Mouse (Mus musculus): ENCODE results near the gene Scn2a.

Gene Scn2a

DNA sequence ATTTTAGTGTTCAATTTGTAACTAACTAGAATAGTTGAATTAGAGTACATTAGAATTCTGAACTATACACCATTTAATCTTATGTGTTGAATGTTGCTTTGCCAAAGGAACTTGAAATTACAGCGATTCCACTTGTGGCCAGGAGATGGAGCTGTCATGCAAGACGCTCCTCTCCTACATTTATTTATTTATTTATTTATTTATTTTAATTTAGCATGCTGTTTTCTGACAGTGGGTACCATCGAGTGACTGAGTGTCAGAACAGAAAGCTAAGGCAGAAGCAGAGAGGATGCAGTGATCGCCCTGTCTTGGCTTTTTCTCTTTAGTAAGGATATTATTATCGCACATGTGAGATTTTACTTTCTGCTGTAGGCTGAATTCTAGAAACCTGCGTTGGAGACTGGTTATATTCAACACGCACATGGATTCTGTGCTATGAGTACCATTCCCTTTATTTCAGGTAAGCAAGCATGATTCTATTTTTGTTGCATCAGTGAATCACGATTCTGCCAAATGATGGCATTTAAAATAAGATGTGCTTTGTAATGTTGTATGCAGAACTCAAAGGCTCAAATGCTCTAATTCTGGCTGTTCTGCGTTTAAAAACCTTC lies at the start of gene Scn2a:
Gene Scn2a (plus strand): TSS at position 216 of the 611 bp plus-strand sequence.
- peak; percentile 58 for ATAC-seq (ENCODE audit: low TSS enrichment)

DNA sequence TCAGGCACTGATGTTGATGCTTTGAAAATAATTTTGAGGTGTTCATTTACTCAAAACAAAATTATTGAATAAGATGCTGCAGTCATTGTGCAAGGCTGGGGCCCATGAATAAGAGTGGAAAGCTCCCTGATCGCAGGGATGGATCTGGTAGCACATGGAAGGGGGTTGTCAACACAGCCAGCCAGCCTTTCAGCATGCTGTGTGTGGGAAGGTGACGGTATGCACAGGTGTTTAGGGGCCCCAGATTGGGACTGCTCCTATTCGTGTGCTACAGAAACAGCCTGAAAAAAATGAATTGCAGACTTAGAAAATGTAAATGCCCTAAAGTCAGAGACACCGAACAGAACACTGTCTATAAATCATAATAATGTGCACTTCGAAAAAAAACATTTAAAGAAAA lies 32.9 kb upstream of the Scn2a start:
- peak; percentile 97 for ATAC-seq (ENCODE audit: low TSS enrichment)

DNA sequence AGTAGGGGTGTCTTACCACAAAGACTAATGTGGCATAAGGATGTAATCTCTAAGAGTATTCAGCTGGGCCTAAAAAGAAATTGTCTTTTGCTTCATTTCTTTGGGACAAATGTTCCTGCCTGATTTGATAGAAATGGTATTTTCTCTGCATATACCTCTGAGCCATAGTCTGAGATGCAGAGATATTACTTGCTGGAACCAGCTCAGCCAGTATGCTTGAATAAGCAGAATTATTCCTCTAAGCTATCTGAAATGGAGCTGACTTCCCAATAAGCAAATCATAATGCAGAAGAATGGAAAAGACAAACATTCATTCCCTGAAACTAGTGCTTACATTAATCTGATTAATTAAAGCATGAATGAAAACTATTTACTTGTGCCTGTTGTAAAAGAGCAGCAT lies 12.8 kb upstream of the Scn2a start:
- ATAC-seq (ENCODE audit: low TSS enrichment): no peak

DNA sequence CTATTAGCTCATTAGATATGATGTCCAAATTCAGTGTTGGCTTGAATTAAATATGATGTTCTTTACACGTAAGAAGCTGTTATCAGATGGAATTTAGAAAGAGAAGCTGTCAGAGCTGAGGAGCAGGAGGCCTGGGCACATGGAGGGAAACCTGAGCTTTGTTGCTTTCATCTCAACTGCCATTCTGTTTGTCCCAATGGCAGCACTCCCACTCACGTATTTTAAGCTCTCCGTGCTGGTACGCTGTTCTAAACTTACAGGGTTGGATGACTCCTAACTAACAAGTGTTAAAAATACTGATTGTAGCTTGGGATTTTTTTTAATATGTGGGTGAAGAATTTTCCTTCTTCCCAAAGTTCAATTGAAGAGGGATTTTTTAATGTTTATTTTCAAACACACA lies 8.7 kb upstream of the Scn2a start:
- peak; percentile 82 for ATAC-seq (ENCODE audit: low TSS enrichment)

DNA sequence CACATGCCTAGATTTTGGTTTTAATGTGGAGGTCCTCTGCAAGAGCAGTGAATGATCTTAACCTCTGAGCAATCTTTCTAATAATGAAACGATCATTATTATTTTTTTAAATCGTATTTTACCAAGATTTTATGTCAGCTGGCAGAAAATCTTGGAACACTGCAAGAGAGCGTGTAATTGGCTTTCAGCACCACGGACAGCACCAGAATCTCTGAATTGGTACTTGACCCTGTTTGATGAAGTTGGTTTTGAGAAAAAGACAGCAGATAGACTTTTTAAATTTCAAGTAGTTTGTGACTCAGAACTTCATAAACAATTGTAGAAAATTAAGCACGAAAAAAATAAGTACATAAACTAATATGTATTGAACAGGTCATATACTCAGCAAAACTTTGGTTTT lies 790 bp upstream of the Scn2a start:
- ATAC-seq (ENCODE audit: low TSS enrichment): no peak

DNA sequence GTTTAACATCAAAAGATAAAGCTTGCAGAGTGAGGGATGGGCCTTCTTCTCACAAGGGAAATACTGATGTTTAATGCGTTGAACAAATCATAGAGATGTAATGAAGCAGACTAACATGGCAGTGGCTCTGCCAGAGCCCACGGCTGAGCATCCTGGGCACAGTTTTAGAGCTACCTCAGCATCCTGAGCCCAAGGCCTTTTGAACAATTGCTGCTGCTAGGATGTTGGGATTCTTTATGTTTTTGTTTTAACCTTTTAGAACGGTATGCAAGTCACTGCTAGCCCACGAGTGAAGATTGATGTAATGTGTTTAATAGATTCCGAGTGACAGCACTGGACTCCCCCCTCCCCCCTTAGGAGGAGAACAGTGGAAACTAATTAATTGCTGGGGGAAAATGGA lies 683 bp downstream of the Scn2a start:
- peak; percentile 81 for ATAC-seq (ENCODE audit: low TSS enrichment)

DNA sequence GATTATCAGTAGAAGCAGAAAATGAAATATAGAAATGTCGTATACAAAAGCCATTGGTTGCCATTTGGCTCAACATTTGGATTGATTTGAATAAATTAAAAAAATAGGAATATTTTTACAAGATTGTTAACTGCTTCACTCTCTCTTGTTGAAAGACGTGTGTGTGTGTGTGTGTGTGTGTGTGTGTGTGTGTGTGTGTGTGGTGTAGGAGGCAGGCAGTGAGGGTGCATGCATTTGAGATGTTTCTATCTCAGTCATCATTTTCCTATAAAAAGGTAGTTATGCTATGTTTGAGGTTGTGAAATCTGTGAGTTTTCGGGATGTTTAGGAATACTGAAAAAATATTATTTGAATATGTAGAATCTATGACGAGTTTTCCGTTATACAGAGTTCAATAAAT lies 1.3 kb downstream of the Scn2a start:
- no peak for ATAC-seq (ENCODE audit: low TSS enrichment)

DNA sequence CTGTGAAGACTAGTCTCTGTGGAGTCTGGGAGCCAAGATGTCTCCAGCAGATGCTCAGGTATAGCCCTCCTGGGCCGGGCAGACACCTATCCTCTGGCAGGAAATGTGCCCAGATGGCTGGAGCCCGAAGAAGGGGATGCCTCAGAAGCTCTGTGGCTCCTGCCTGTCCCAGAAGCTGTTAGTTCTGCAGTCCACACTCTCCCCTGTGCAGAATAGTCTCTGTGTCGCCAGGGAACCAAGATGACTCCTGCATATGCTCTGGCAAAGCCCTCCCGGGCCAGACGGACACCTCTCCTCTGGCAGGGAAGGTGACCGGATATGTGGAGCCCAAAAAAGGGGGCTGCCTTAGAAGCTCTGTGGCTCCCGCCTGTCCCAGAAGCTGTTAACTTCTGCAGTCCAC lies 32.1 kb downstream of the Scn2a start:
- ATAC-seq (ENCODE audit: low TSS enrichment): no peak

DNA sequence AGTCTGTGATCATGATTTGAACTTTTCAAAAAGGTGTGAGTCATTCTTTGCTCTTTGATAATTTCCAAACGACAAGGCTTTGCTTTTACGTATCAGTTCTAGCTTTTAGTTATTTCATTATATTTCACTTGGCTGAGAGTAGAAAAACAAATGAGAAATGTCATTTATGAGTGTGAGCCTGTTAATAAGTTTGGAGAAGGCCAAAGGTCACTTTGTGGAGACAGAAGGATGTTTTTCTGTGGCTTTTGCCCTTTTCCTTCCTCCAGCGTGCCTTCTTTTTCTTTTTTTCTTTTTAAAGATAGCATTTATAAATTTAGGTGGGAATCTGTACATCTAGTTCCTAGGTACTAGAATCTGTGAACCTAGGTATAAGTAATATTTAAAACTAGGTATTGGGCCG lies 36.5 kb downstream of the Scn2a start:
- no peak for ATAC-seq (ENCODE audit: low TSS enrichment)

DNA sequence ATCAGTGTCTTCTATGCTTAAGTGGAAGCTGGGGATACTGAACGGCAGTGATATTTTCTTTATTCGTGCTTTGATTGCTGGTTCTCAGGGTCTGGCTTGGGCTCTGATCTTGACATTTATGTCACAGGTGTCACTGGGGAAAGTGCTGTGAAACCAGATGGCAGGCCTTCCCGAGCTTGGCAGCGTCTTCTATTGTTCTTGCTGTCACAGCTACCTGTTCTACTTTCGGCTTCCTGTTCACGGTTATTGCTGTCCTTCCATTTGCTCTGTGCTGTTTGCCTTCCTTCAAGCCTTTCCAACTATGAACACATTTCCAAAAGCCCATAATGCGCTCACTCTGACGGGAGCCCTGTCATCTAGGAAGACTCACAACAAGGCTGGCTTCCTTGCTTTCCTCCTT lies 37.9 kb downstream of the Scn2a start:
- ATAC-seq (ENCODE audit: low TSS enrichment): peak; percentile 44

DNA sequence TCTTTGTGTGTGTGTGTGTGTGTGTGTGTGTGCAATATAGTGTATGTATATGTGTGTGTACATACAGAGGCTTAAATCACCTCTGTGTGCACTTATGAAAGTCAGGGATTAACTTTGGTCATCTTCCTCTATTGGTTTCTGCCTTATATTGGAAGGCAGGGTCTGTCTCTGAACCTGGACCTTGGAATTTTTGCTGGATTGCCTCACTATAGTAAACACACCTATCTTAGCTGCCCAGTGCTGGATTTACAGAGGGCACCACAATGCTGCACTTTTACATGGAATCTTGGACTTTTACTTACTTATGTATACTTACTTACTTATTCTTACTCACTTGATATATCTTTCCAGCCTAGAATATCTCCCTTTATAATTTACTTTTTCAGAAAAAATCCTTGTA lies 43.3 kb downstream of the Scn2a start:
- no peak for ATAC-seq (ENCODE audit: low TSS enrichment)

DNA sequence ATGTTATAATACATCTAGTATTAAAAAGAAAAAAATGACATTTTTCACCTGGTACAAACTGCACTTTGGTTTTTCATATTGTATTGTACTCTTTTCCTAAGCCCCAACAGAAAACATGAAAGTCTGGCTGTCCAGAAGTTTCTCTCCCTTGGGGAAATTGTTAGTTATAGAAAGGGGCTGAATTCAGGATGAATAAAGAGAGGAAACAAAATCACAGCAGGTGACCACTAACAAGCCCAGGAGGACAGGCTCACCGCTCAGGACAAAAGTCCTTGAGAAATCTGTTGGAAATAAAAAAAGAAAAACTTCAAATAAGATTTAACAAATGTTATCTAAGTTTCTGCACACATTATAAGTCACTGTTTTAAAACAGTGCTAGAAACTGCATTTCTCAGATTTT lies 43.9 kb downstream of the Scn2a start:
- no peak for ATAC-seq (ENCODE audit: low TSS enrichment)

DNA sequence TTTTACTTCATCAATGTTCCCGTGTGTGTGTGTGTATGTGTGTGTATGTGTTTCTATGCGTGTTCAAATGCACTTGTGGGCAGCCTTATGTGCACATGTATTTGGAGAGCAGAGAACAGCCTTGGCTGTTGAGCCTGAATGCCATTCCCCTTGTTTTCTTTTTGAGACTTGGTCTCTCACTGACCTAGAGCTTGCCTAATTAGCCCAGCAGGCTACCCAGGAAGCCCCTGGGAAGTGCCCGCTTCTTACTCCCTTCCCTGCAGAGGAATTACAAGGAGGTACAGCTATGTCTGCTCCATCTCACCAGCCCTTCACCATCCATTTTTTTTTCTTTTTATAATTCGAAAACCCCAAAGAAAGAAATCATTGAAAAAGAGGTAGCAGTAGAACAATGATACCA lies 44.6 kb downstream of the Scn2a start:
- no peak for ATAC-seq (ENCODE audit: low TSS enrichment)

DNA sequence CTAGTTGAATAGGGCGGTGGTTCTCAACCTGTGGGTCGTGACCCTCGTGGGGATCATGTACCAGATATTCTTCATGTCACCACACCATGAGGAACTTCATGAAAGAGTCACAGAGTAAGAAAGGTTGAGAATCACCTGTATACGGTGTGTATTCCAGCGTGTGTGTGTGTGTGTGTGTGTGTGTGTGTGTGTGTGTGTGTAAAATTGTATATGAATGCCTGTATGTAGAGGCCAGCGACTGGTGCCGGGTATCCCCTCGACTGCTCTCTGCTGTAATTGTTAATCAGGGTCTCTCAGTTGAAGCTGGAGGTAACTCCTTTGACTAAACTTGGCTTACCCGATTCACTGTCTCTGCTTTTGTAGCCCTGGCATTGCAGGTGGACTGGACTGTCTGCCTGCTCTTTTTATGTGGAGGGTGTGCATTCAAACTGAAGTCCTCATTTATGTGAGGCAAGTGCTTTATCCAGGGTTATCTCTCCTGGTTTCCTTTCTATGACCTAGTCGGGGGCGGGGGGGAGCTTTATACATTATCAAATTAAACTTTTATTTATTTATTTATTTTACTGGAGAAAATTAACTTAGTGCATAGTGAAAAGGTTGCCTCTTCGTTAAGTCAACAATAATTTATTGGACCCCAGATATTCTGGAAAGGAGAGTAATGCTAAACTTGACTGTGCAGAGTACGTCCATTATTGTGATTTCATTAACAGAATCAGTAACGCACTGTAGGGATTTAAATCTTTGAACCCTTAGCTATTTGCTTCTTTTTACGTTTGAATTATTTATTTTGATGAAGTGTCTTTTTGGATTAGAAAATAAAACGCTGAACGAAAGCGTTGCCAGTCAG lies 47.2 kb downstream of the Scn2a start:
- ATAC-seq (ENCODE audit: low TSS enrichment): no peak

DNA sequence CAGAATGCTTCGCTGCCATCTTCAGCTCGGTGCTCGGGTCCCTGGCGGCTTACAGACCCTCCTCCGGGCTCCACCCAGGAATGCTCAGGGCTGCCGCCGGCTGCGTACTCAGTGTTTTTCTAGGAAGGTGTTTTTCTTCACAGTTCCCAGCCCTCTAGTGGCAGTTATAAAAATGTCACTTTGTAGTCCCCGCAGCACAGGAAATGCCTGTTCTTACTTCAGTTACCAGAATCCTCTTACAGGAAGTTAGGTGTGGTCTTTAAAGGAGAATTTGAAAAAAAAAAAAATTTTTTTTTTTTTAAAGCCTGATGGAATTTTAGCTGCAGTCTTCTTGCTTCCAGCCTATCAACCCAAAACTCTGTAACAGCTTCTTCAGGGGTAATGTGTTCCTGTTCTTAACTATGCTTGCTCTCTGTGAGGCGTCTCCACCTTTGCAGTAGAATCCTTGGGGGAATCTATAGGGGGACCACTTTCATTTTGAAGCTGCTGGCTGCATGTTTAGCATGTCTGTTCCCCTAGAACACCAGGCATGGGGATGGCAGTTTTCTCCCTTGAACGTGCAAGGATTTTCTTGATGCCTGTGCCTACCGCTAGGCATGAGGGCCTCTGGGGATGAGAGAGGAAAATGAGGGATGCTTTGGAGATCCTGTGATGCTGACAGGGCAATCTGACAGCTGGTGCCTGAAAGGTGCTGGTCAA lies 48.0 kb downstream of the Scn2a start:
- peak; percentile 87 for ATAC-seq (ENCODE audit: low TSS enrichment)

DNA sequence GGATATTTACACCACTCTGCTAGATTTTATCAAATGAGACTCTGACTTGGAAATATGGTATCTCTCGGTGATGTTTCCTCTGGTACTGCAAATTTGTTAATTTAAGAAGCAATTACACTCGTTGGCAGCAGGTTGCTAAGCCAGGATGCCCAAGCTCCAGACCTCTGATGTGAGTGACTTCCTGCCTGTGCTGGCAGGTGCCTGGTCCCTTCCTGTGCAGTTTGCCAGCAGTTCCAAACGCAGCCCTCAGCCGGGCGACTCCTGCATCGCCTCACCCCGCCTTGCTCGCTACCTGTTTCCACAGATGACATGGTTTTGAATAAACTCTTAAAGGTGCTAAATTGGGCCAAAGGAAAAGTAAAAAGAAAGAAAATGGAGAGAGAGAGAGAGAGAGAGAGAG lies 49.0 kb downstream of the Scn2a start:
- ATAC-seq (ENCODE audit: low TSS enrichment): peak; percentile 51

DNA sequence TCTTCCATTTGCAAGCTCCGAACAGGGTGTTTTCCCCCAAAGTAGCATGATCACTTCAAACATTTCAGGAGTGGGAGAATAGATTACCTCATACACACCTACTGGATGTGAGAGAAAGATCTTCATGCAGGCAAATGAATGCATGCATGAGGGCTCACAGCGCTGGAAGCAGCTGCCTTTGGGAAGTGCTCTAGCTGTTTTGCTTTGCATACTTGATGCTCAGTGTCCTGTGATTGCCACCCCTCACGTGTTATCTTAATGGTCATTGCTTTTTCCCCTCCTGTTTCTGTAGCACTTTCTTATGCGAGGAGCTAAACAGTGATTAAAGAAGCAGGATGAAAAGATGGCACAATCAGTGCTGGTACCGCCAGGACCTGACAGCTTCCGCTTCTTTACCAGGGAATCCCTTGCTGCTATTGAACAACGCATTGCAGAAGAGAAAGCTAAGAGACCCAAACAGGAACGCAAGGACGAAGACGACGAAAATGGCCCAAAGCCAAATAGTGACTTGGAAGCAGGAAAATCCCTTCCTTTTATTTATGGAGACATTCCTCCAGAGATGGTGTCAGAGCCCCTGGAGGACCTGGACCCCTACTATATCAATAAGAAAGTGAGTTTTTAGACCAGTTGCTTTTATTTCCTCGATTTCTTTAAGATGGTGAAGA lies 49.7 kb downstream of the Scn2a start:
- peak; percentile 69 for ATAC-seq (ENCODE audit: low TSS enrichment)

DNA sequence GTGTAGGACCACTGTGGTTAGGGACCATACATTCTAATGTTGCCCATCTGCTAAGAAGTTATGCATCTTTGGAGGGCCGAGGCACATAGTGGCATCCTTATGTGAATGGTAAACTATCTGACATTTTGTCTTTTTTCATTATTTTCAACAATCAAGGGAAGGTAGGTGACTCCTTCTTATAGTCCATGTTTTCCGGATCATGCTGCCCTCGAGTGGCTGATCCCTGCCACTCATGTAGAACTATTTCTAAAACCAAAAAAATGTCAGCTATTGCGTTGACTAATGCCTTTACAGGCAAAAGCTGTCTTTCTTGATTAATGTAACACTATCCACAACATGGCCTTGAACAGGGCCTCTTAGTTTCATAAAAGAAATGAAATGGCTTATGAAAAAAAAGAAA lies 59.0 kb downstream of the Scn2a start:
- ATAC-seq (ENCODE audit: low TSS enrichment): no peak

DNA sequence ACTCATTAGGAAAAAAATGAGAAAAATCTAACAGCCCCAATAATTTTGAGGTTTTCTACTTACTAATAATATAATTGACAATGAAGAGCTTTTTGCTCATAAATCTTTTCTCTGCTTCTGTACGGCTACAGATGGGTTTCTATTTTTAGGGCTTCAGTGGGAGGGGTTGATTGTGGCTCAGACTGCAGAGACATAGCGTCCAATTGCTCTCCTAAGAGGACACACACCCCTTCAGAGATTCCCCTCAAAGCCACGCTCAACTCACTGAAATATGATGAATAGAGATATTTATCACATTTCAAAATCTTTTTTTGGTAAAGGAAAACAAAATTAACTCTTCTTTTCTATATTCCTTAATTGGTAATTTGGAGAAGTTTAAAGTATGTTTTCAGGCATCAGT lies 64.6 kb downstream of the Scn2a start:
- ATAC-seq (ENCODE audit: low TSS enrichment): peak; percentile 89

DNA sequence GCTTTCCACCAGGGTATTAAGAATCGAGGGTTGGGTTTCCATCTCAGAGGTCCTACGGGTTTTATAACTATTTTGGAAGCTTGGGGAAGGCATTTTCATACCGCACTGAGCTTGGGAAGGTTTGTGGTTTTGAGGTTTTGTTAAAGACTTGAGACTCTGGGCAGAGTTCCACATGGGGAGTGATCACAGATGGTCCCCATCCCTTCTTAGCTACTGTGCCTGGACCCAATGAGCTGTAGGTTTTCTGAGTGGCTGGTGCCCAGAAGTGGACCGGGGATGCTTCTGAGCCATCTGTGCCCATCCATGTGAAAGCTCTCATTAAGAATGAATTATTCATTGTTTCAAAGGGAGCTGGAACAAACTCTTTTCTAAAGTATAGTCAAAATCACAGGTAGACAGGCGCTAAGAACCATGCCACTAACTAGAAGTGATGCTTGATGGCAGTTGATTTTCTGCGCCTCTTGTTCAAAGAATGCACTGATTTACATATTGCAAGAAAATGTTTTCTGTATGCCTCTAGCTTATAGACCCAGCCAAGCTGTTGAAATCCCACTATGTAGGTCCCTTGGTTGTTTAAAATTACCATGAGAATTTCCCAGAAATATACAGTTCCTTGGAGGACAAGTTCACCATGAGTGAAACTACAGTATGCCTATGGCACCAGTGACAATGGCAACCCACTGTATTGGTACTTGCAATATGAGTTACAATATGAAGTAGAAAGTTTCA lies 70.0 kb downstream of the Scn2a start:
- peak; percentile 92 for ATAC-seq (ENCODE audit: low TSS enrichment)

DNA sequence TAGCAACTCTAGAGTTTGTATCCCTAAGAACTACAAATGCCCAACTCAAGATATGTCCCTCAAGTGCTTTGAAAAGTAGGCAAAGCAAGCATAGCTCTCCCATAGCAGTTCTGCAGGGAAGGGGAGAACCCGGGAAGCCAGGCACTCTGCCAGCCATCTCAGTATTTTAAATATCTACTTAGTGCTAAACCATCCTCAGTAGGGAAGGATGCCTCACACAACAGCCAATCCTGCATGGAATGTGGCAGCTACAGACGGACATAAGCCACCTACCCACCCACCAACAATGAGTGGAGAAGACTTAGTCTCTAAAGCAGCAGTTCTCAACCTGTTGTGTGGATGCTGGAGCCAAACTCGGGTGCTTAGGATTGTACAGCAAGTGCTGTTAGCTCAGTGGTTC lies 73.9 kb downstream of the Scn2a start:
- peak; percentile 25; the same call in 1 of the 2 replicates for ATAC-seq (ENCODE audit: low TSS enrichment)

DNA sequence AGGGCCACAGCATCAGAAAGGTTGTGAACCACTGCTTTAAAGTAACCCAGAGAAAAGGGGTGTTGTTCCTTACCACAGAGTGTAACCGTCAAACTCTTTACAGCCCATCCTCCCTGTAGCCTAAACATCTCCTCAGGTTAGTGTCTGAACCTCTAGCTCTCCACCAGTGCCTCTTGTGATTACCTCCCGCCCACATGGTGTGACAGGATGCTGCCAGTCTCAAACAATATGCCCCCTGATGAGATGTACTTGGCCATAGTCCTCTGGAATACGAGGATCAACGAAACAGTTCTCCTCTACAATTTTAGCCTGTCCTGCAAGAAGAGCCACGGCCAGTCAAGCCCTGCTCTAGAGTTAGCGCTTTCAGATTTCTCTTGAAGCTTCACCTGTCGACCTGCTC lies 74.5 kb downstream of the Scn2a start:
- no peak for ATAC-seq (ENCODE audit: low TSS enrichment)

Data from frontal cortex, adult (tissue).